Comparison of ENCODE assay signal across 22 mouse cellular contexts in genomic region chr2:13539860-13540259, GRCm38 (mm10). TPM values are rescaled to one million over a fixed set of nuclear protein-coding genes. Genes with fewer than 3 reads are reported as not detected.
"Had no signal": no experiment of that assay in that cellular context is flagged by ENCODE, and none has a peak within 500 bp of the region (broad histone marks: within the 10 kb centered on the region; RNA-seq: fewer than 3 reads in every experiment).

No protein-coding gene starts in this region.

- H3K9ac ChIP-seq: limb, embryonic 13.5 days; liver, embryonic 14.5 days; liver, postnatal 0 days; lung, embryonic 14.5 days; midbrain, embryonic 13.5 days had no signal

- H3K4me3 ChIP-seq: layer of hippocampus, adult 2 months; limb, embryonic 10.5 days; limb, embryonic 13.5 days; midbrain, embryonic 10.5 days; midbrain, embryonic 13.5 days had no signal

- H3K36me3 ChIP-seq: limb, embryonic 10.5 days; limb, embryonic 13.5 days; midbrain, embryonic 10.5 days; midbrain, embryonic 13.5 days had no signal

- H3K9me3 ChIP-seq: limb, embryonic 10.5 days; limb, embryonic 13.5 days; midbrain, embryonic 10.5 days; midbrain, embryonic 13.5 days had no signal

- ATAC-seq: liver, postnatal 0 days; lung, postnatal 0 days; midbrain, embryonic 13.5 days; midbrain, embryonic 16.5 days had no signal

- H3K27ac ChIP-seq: layer of hippocampus, adult 2 months; limb, embryonic 10.5 days; limb, embryonic 13.5 days; liver, embryonic 14.5 days; midbrain, embryonic 10.5 days; midbrain, embryonic 13.5 days; stomach, postnatal 0 days had no signal

- H3K27me3 ChIP-seq: limb, embryonic 13.5 days; midbrain, embryonic 13.5 days had no signal

- DNase-seq: kidney, adult 18-20 months; kidney, adult 9 months; kidney, postnatal 14 days; layer of hippocampus, adult 9-11 months; liver; liver, postnatal 0 days; lung, embryonic 14.5 days; right cerebral cortex, adult 18-20 months; right cerebral cortex, postnatal 14 days; right cerebral cortex, postnatal 4 days; thymus, adult 2 months; thymus, postnatal 25 days had no signal

RNA-seq across cellular contexts. Expression of gene Cubn, which starts 48.2 kb away (rescaled TPM):
- total RNA-seq: monocyte, adult 5-6 weeks had no signal
- polyA plus RNA-seq: liver, postnatal 0 days had no signal
